Mouse (Mus musculus): ENCODE measurements at regions not wholly inside any gene's neighbourhood (a gene's known extent, or its start where the extent isn't known, plus 50 kb on each side); places are given as distances from the start of the nearest gene placed in this dataset.

GRCm38 (mm10) chr13:28426085-28426484 is 168.8 kb downstream of the Gm11361 start:
- no peak for ATAC-seq (ENCODE audit: low FRiP score)
- Histone ChIP-seq H3K4me2 (no peak overlapping the region), H3K4me1 (ENCODE audit: control insufficient read depth, insufficient read depth, low read length) (no peaks in the 10 kb centered on the region), H3K4me3 (ENCODE audit: low read depth, low read length) (no peak overlapping the region), H3K36me3 (ENCODE audit: control insufficient read depth, insufficient read depth, low read length) (no peaks in the 10 kb centered on the region), H3K9ac (ENCODE audit: low read length) (no peak overlapping the region), H3K9me3 (ENCODE audit: control insufficient read depth, low read length) (no peaks in the 10 kb centered on the region), H3K27me3 (ENCODE audit: control insufficient read depth, insufficient read depth, low read length) (no peaks in the 10 kb centered on the region), H3K27ac (ENCODE audit: low read depth, low read length) (no peak overlapping the region)
- DNase-seq (ENCODE audit: low spot score, missing footprints) = no peak
- 75% methylated on average over 4 of the region's 4 CpGs for WGBS

GRCm38 (mm10) chr13:28425116-28425515 is 167.8 kb downstream of the Gm11361 start:
- H3K9ac ChIP-seq (ENCODE audit: low read length) = no peak overlapping the region
- DNase-seq (ENCODE audit: low spot score, missing footprints) (peak; percentile 28), ATAC-seq (ENCODE audit: low FRiP score) (no peak)
- H3K4me2 ChIP-seq = no peak overlapping the region
- H3K9me3 ChIP-seq (ENCODE audit: control insufficient read depth, low read length) = no peaks in the 10 kb centered on the region
- no peaks in the 10 kb centered on the region for H3K27me3 ChIP-seq (ENCODE audit: control insufficient read depth, insufficient read depth, low read length)
- 86% methylated on average over 3 of the region's 3 CpGs for WGBS
- H3K36me3 ChIP-seq (ENCODE audit: control insufficient read depth, insufficient read depth, low read length) = no peaks in the 10 kb centered on the region
- no peak overlapping the region for H3K27ac ChIP-seq (ENCODE audit: low read depth, low read length)
- peaks cover 2% of the 10 kb centered on the region; the same call in 1 of the 2 replicates for H3K4me1 ChIP-seq (ENCODE audit: control insufficient read depth, insufficient read depth, low read length)
- H3K4me3 ChIP-seq (ENCODE audit: low read depth, low read length) = no peak overlapping the region

- no peak overlapping the region for H3K9ac ChIP-seq (ENCODE audit: low read length)
- ATAC-seq (ENCODE audit: low FRiP score) (no peak), DNase-seq (ENCODE audit: low spot score, missing footprints) (peak; percentile 80)
- no peak overlapping the region for H3K27ac ChIP-seq (ENCODE audit: low read depth, low read length)
- H3K4me3 ChIP-seq (ENCODE audit: low read depth, low read length) = no peak overlapping the region
- no peaks in the 10 kb centered on the region for H3K9me3 ChIP-seq (ENCODE audit: control insufficient read depth, low read length)
- H3K36me3 ChIP-seq (ENCODE audit: control insufficient read depth, insufficient read depth, low read length) = no peaks in the 10 kb centered on the region
- H3K4me1 ChIP-seq (ENCODE audit: control insufficient read depth, insufficient read depth, low read length) = peaks cover 5% of the 10 kb centered on the region; the same call in 1 of the 2 replicates
- H3K27me3 ChIP-seq (ENCODE audit: control insufficient read depth, insufficient read depth, low read length) = no peaks in the 10 kb centered on the region
- 51% methylated on average over 8 of the region's 8 CpGs for WGBS
- no peak overlapping the region for H3K4me2 ChIP-seq
Observed at GRCm38 (mm10) chr13:28424446-28425059, 167.2 kb downstream of the Gm11361 start.

GRCm38 (mm10) chr13:28421309-28421708 is 164.0 kb downstream of the Gm11361 start:
- Histone ChIP-seq H3K27me3 (ENCODE audit: control insufficient read depth, insufficient read depth, low read length) (no peaks in the 10 kb centered on the region), H3K27ac (ENCODE audit: low read depth, low read length) (no peak overlapping the region), H3K36me3 (ENCODE audit: control insufficient read depth, insufficient read depth, low read length) (no peaks in the 10 kb centered on the region), H3K9me3 (ENCODE audit: control insufficient read depth, low read length) (no peaks in the 10 kb centered on the region), H3K4me2 (no peak overlapping the region), H3K4me3 (ENCODE audit: low read depth, low read length) (no peak overlapping the region), H3K4me1 (ENCODE audit: control insufficient read depth, insufficient read depth, low read length) (peaks cover 30% of the 10 kb centered on the region), H3K9ac (ENCODE audit: low read length) (no peak overlapping the region)
- peak; percentile 81 for DNase-seq (ENCODE audit: low spot score, missing footprints)
- WGBS = 78% methylated on average over 3 of the region's 3 CpGs
- no peak for ATAC-seq (ENCODE audit: low FRiP score)

- peaks cover 34% of the 10 kb centered on the region for H3K4me1 ChIP-seq (ENCODE audit: control insufficient read depth, insufficient read depth, low read length)
- no peak overlapping the region for H3K27ac ChIP-seq (ENCODE audit: low read depth, low read length)
- WGBS = 81% methylated on average over 3 of the region's 3 CpGs
Observed at GRCm38 (mm10) chr13:28420636-28421035, 163.3 kb downstream of the Gm11361 start.

GRCm38 (mm10) chr13:28419950-28420381 is 162.6 kb downstream of the Gm11361 start:
- H3K27me3 ChIP-seq (ENCODE audit: control insufficient read depth, insufficient read depth, low read length) = no peaks in the 10 kb centered on the region
- peaks cover 39% of the 10 kb centered on the region for H3K4me1 ChIP-seq (ENCODE audit: control insufficient read depth, insufficient read depth, low read length)
- H3K36me3 ChIP-seq (ENCODE audit: control insufficient read depth, insufficient read depth, low read length) = no peaks in the 10 kb centered on the region
- no peaks in the 10 kb centered on the region for H3K9me3 ChIP-seq (ENCODE audit: control insufficient read depth, low read length)
- H3K27ac ChIP-seq (ENCODE audit: low read depth, low read length) = no peak overlapping the region
- ATAC-seq (ENCODE audit: low FRiP score) (no peak), DNase-seq (ENCODE audit: low spot score, missing footprints) (peak; percentile 87)
- 75% methylated on average over 16 of the region's 16 CpGs for WGBS
- no peak overlapping the region for H3K9ac ChIP-seq (ENCODE audit: low read length)
- no peak overlapping the region for H3K4me2 ChIP-seq
- no peak overlapping the region for H3K4me3 ChIP-seq (ENCODE audit: low read depth, low read length)

More at GRCm38 (mm10) chr13:28420636-28421035, 163.3 kb downstream of the Gm11361 start:
- Histone ChIP-seq H3K27me3 (ENCODE audit: control insufficient read depth, insufficient read depth, low read length) (no peaks in the 10 kb centered on the region), H3K9me3 (ENCODE audit: control insufficient read depth, low read length) (no peaks in the 10 kb centered on the region), H3K4me2 (no peak overlapping the region), H3K36me3 (ENCODE audit: control insufficient read depth, insufficient read depth, low read length) (no peaks in the 10 kb centered on the region), H3K4me3 (ENCODE audit: low read depth, low read length) (no peak overlapping the region), H3K9ac (ENCODE audit: low read length) (no peak overlapping the region)
- peak; percentile 44 for DNase-seq (ENCODE audit: low spot score, missing footprints)
- ATAC-seq (ENCODE audit: low FRiP score) = no peak

- no peak overlapping the region for H3K9ac ChIP-seq (ENCODE audit: low read length)
- H3K4me3 ChIP-seq (ENCODE audit: low read depth, low read length) = no peak overlapping the region
- H3K4me2 ChIP-seq = no peak overlapping the region
- H3K4me1 ChIP-seq (ENCODE audit: control insufficient read depth, insufficient read depth, low read length) = peaks cover 41% of the 10 kb centered on the region
- 90% methylated on average over 17 of the region's 17 CpGs for WGBS
- no peak overlapping the region for H3K27ac ChIP-seq (ENCODE audit: low read depth, low read length)
- H3K9me3 ChIP-seq (ENCODE audit: control insufficient read depth, low read length) = no peaks in the 10 kb centered on the region
- H3K36me3 ChIP-seq (ENCODE audit: control insufficient read depth, insufficient read depth, low read length) = no peaks in the 10 kb centered on the region
- no peaks in the 10 kb centered on the region for H3K27me3 ChIP-seq (ENCODE audit: control insufficient read depth, insufficient read depth, low read length)
- DNase-seq (ENCODE audit: low spot score, missing footprints) = peak; percentile 81
- ATAC-seq (ENCODE audit: low FRiP score) = no peak
Observed at GRCm38 (mm10) chr13:28418936-28419681, 161.8 kb downstream of the Gm11361 start.

- 26% methylated on average over 11 of the region's 11 CpGs for WGBS
- Histone ChIP-seq H3K4me2 (peak overlapping the region; percentile 36), H3K4me3 (ENCODE audit: low read depth, low read length) (no peak overlapping the region), H3K4me1 (ENCODE audit: control insufficient read depth, insufficient read depth, low read length) (peaks cover 41% of the 10 kb centered on the region), H3K9me3 (ENCODE audit: control insufficient read depth, low read length) (no peaks in the 10 kb centered on the region), H3K27ac (ENCODE audit: low read depth, low read length) (peak overlapping the region; percentile 91), H3K36me3 (ENCODE audit: control insufficient read depth, insufficient read depth, low read length) (no peaks in the 10 kb centered on the region), H3K27me3 (ENCODE audit: control insufficient read depth, insufficient read depth, low read length) (no peaks in the 10 kb centered on the region), H3K9ac (ENCODE audit: low read length) (peak overlapping the region; percentile 52)
- DNase-seq (ENCODE audit: low spot score, missing footprints) (peak; percentile 94), ATAC-seq (ENCODE audit: low FRiP score) (peak; percentile 23)
Observed at GRCm38 (mm10) chr13:28417929-28418881, 160.9 kb downstream of the Gm11361 start.

Measured in midbrain, embryonic 11.5 days (tissue).